Mouse (Mus musculus) G1E-ER4 (cell line): ENCODE results near the gene Ppp6r2. TPM values are rescaled to one million over a fixed set of nuclear protein-coding genes. Genes with fewer than 3 reads are reported as not detected.

Experiments
- GATA1 ChIP-seq: IDR thresholded peaks from one replicate; pipeline ENCODE4 v1.8.0; 2012; ENCODE audit warnings: low read length, inconsistent platforms
- polyA plus RNA-seq: library from polyadenylated mRNA; stranded (reverse); fragments of >175 nt; gene quantifications from 2 replicates; pipeline ENCODE4 v1.2.3, GENCODE M21; 2012

The Ppp6r2 gene
- polyA plus RNA-seq, 1 experiment = 336 TPM

DNA sequence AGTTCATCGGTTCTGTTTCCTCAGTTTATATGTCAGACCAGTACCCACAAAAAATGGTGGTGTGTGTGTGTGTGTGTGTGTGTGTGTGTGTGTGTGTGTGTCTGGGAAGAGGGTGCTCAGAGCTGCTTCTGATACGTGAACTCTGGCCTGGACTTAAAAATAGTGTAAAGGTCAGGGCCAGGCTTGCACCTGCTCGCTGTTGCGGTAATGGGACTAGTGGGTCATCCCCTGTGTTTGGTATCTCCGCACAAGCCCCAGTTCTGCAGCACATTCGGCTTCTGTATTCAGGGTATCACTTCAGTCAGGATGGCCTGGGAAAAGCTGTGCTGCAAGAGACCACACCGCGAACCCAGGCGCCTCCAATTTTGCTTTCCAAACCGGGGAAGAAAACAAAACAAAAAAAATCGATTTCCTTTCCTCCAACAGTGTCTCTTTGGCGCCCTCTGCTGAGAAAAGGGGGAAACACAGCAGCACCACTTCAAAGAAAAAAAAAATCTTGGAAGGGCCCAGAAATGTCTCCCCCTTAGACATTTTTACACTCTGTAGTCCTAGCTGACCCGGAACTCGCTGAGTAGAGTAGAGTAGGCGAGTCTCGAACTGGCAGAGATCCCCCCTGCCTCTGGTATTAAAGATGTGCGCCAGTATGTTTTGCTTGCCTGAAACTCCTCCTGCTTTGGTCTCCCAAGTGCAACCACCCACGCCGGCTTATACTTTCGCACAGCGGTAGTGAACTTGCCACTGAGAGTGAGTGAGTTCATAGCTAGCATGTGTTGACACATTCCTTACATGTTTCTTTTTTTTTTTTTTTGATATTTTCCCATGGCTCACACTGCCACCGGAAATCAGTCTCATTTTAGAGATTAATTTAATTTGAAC, 1.2 kb upstream of the Ppp6r2 start:
- no peak for TF ChIP-seq GATA1

GRCm38 (mm10) chr15:89211716-89212461, 536 bp downstream of the Ppp6r2 start:
- no peak for TF ChIP-seq GATA1

DNA sequence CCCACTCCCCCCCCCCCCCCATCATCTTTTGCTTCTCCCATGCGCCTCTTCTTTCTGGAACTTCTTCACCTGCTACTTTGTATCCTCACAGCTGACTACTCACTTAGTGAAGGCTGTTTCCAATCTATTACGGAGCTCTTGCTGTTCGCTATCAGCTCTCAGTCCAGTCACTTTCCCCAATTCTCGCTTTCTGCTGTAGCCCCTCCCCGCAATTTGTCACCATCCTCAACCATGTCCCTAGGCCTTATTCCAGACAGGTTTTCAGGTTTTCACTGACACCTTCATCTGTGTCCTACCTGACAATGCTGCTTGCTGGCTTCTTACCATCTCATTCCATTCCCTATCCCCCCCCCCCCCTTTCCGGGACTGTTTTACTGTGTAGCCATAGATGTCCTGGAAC, 1.1 kb downstream of the Ppp6r2 start:
- TF ChIP-seq GATA1 = no peak

DNA sequence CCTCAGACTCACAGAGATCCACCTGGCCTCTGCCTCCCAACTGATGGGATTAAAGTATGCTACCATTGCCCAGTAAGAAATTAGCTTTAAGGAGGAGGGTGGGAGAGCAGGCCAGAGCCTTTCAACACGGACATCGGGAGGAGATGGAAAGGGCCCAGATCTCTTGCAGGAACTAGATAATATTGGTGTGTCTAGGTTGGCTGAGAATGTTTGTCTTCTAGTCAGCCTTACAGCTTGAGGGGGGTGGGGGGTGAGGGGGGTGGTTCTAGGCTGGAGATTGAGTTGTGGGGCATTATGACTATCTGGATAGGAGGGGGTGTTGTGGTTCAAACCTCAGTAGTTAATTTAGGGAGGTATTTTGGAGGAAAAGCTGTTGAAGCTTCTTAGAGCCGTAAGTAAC, 2.2 kb downstream of the Ppp6r2 start:
- no peak for TF ChIP-seq GATA1

GRCm38 (mm10) chr15:89214953-89215352, 3.6 kb downstream of the Ppp6r2 start:
- no peak for TF ChIP-seq GATA1

DNA sequence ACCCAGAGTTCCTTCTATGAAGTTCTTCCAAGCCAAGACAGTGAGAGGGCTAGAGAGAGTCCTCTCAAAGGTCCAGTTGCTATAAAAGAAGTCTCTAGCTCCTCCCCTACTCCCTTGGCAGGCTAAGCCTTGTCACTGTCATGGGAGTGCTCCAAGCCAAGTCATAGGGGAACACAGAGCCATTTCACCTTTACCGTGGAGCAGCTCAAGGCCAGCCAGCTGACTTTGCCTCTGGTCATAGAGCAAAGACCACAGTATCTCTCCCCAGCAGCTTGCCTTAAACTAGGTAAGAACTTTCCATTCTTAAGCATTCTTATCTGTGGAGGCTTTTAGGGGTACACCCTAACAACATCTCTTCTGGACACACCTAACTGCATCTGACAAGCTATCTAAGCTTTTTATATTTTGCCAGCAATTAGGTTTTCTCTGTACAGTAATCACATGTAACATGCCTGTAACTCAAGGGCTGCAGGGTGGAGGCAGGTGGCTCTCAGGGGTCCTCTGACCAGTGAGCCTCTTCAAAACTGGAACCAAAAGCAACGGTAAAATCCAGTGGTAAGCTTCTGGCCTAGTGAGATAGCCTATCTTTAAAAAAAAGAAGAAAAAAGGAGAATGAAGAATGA, 4.4 kb downstream of the Ppp6r2 start:
- TF ChIP-seq GATA1 = peak; percentile 89

GRCm38 (mm10) chr15:89233586-89233985, 22.2 kb downstream of the Ppp6r2 start:
- no peak for TF ChIP-seq GATA1

DNA sequence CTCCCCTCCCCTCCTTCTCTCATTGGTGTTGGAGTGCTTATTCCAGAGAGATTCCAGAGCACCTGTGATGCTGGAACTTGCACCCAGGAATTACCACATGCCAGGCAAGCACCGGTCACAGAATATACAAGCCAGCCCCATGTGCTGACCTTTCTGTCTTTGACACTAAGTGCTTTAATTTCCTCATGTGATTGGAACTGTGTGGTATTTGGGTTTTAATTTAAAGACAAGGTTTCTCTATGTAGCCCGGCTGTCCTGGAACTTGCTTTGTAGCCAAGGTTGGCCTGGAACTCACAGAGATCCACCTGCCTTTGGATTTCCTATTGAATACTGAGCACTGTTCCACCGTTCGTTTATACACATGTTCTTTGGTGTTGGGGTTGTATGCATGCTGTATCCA, 22.7 kb downstream of the Ppp6r2 start:
- TF ChIP-seq GATA1 = no peak

GRCm38 (mm10) chr15:89239751-89240392, 28.5 kb downstream of the Ppp6r2 start:
- TF ChIP-seq GATA1 = no peak

- no peak for TF ChIP-seq GATA1
These were observed 29.7 kb downstream of the Ppp6r2 start for GRCm38 (mm10) chr15:89241025-89241424.

- TF ChIP-seq GATA1 = no peak
These were observed 37.7 kb downstream of the Ppp6r2 start for GRCm38 (mm10) chr15:89249063-89249462.

DNA sequence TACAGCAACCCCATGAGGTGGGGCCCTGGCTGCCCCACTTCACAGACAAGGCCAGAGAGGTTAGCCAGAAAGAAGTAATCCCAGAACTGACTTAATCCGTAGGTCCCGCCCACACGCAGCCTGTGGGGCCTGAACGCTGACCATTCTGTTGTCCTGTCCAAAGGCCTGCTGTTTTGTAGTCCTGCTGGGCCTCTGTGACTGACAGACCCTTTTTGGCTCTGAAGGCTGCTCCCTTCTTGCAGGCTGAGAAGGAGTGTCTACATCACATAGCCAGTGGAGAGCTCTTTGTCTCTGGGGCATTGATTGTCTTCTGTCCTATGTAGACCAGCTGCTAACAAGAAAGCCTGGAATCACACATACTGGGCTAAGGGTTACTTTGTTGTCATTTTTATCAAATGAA, 44.0 kb downstream of the Ppp6r2 start:
- no peak for TF ChIP-seq GATA1

GRCm38 (mm10) chr15:89258997-89259396, 47.6 kb downstream of the Ppp6r2 start:
- TF ChIP-seq GATA1 = no peak

- TF ChIP-seq GATA1 = no peak
These were observed 53.1 kb downstream of the Ppp6r2 start for GRCm38 (mm10) chr15:89264485-89264884.

DNA sequence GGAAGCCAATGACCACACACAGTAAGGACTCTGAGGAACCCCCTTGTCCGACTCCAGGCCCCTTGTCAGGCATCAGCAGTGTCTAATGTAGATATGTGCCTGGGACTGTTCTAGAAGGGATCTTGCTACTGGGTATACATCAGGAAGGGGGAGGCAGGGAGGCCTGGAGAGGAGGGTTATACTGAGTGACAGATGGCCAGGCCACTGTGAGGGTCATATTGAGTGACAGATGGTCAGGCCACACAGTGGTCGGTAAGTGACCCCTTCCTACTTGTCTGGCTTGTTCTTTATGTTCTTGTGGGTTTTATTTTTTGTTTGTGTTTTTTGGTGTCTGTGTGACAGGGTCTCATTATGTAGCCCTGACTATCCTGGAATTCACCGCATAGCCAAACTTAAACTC, 64.1 kb downstream of the Ppp6r2 start:
- no peak for TF ChIP-seq GATA1

- no peak for TF ChIP-seq GATA1
These were observed 66.0 kb downstream of the Ppp6r2 start for GRCm38 (mm10) chr15:89277366-89277765.
